Mouse (Mus musculus) lung, embryonic 15.5 days (tissue): Measurements from ENCODE around the gene Tfip11. TPM values are rescaled to one million over a fixed set of nuclear protein-coding genes. Genes with fewer than 3 reads are reported as not detected.

Experiments used
- ATAC-seq: fragments of 200-750 bp; cut with Nextera tagmentation; 2 replicates; pipeline ENCODE4 v1.8.0; 2017; ENCODE audit warnings: moderate number of reproducible peaks, borderline replicate concordance; ENCODE audit not compliant: low FRiP score, low TSS enrichment; ENCODE audit errors: extremely low read depth
- H3K27ac ChIP-seq: fragments of 300-500 bp; sonication (generic); 2 replicates; pipeline ENCODE4 v1.5.1; 2015; ENCODE audit warnings: moderate library complexity, mild to moderate bottlenecking, inconsistent platforms
- H3K27me3 ChIP-seq: fragments of 300-500 bp; sonication (generic); 2 replicates; pipeline ENCODE4 v1.6.1; 2015; ENCODE audit warnings: inconsistent platforms
- H3K36me3 ChIP-seq: fragments of 300-500 bp; sonication (generic); 2 replicates; pipeline ENCODE4 v1.6.1; 2015; ENCODE audit warnings: inconsistent platforms
- H3K4me1 ChIP-seq: fragments of 300-500 bp; sonication (generic); 2 replicates; pipeline ENCODE4 v1.6.1; 2015; ENCODE audit warnings: inconsistent platforms
- H3K4me2 ChIP-seq: fragments of 300-500 bp; sonication (generic); 2 replicates; pipeline ENCODE4 v1.6.1; 2015; ENCODE audit warnings: inconsistent platforms, mild to moderate bottlenecking, moderate library complexity
- H3K4me3 ChIP-seq: fragments of 300-500 bp; sonication (generic); 2 replicates; pipeline ENCODE4 v1.5.1; 2015; ENCODE audit warnings: mild to moderate bottlenecking, inconsistent platforms
- H3K9ac ChIP-seq: fragments of 300-500 bp; sonication (generic); 2 replicates; pipeline ENCODE4 v1.6.1; 2015; ENCODE audit warnings: inconsistent platforms
- H3K9me3 ChIP-seq: fragments of 300-500 bp; sonication (generic); 2 replicates; pipeline ENCODE4 v1.6.1; 2016; ENCODE audit warnings: inconsistent platforms
- WGBS: fragments of 180-500 bp; shearing (Covaris S2); methylation state at CpG from one replicate; pipeline ENCODE4 v1.1.7; 2015; 5-methylcytosine and 5-hydroxymethylcytosine counted together
- polyA plus RNA-seq: library from polyadenylated mRNA; unstranded; fragments of >200 nt; fragmentation: Nextera tagmentation; extraction: Ambion mirVana; gene quantifications from 2 replicates; pipeline ENCODE4 v1.2.1, GENCODE M21; 2015

Gene Tfip11
- polyA plus RNA-seq, 1 experiment from 2014 or later = 30.4 TPM

- Histone ChIP-seq H3K9ac (no peak overlapping the region), H3K36me3 (no peaks in the 10 kb centered on the region), H3K4me2 (no peak overlapping the region), H3K9me3 (no peaks in the 10 kb centered on the region), H3K4me3 (no peak overlapping the region), H3K4me1 (peaks cover 39% of the 10 kb centered on the region), H3K27me3 (no peaks in the 10 kb centered on the region), H3K27ac (no peak overlapping the region)
- no peak for ATAC-seq
- 46% methylated on average over 2 of the region's 2 CpGs for WGBS
Observed at GRCm38 (mm10) chr5:112293800-112294199, 32.4 kb upstream of the Tfip11 start.

GRCm38 (mm10) chr5:112294696-112295095 is 31.5 kb upstream of the Tfip11 start:
- H3K9me3 ChIP-seq = no peaks in the 10 kb centered on the region
- H3K9ac ChIP-seq = no peak overlapping the region
- peaks cover 39% of the 10 kb centered on the region for H3K4me1 ChIP-seq
- no peaks in the 10 kb centered on the region for H3K27me3 ChIP-seq
- no peak overlapping the region for H3K27ac ChIP-seq
- no peak overlapping the region for H3K4me2 ChIP-seq
- no peak overlapping the region for H3K4me3 ChIP-seq
- ATAC-seq = no peak
- no peaks in the 10 kb centered on the region for H3K36me3 ChIP-seq
- WGBS = 80% methylated on average over 4 of the region's 4 CpGs

GRCm38 (mm10) chr5:112295162-112295561 is 31.0 kb upstream of the Tfip11 start:
- no peaks in the 10 kb centered on the region for H3K36me3 ChIP-seq
- ATAC-seq = no peak
- no peak overlapping the region for H3K4me2 ChIP-seq
- no peaks in the 10 kb centered on the region for H3K9me3 ChIP-seq
- H3K27ac ChIP-seq = no peak overlapping the region
- H3K4me3 ChIP-seq = no peak overlapping the region
- H3K27me3 ChIP-seq = no peaks in the 10 kb centered on the region
- H3K9ac ChIP-seq = no peak overlapping the region
- peaks cover 37% of the 10 kb centered on the region for H3K4me1 ChIP-seq
- 52% methylated on average over 8 of the region's 8 CpGs for WGBS

- ATAC-seq = no peak
Observed at GRCm38 (mm10) chr5:112295564-112295963, 30.6 kb upstream of the Tfip11 start.

GRCm38 (mm10) chr5:112296404-112297181 is 29.6 kb upstream of the Tfip11 start:
- Histone ChIP-seq H3K9ac (no peak overlapping the region), H3K36me3 (no peaks in the 10 kb centered on the region), H3K4me3 (no peak overlapping the region), H3K27ac (peak overlapping the region; percentile 72), H3K27me3 (no peaks in the 10 kb centered on the region), H3K9me3 (no peaks in the 10 kb centered on the region), H3K4me1 (peaks cover 33% of the 10 kb centered on the region), H3K4me2 (no peak overlapping the region)
- no peak for ATAC-seq
- WGBS = 46% methylated on average over 6 of the region's 6 CpGs

More at GRCm38 (mm10) chr5:112295564-112295963, 30.6 kb upstream of the Tfip11 start:
- H3K9me3 ChIP-seq = no peaks in the 10 kb centered on the region
- H3K4me3 ChIP-seq = no peak overlapping the region
- H3K4me2 ChIP-seq = no peak overlapping the region
- H3K9ac ChIP-seq = no peak overlapping the region
- WGBS = 65% methylated on average over 8 of the region's 8 CpGs
- no peaks in the 10 kb centered on the region for H3K27me3 ChIP-seq
- no peaks in the 10 kb centered on the region for H3K36me3 ChIP-seq
- no peak overlapping the region for H3K27ac ChIP-seq
- H3K4me1 ChIP-seq = peaks cover 33% of the 10 kb centered on the region

GRCm38 (mm10) chr5:112297257-112297656 is 28.9 kb upstream of the Tfip11 start:
- no peak overlapping the region for H3K4me3 ChIP-seq
- no peak overlapping the region for H3K4me2 ChIP-seq
- H3K9me3 ChIP-seq = no peaks in the 10 kb centered on the region
- peaks cover 39% of the 10 kb centered on the region for H3K4me1 ChIP-seq
- peak overlapping the region; percentile 72 for H3K27ac ChIP-seq
- WGBS = 66% methylated on average over 2 of the region's 2 CpGs
- no peaks in the 10 kb centered on the region for H3K27me3 ChIP-seq
- no peak overlapping the region for H3K9ac ChIP-seq
- no peaks in the 10 kb centered on the region for H3K36me3 ChIP-seq
- ATAC-seq = no peak

GRCm38 (mm10) chr5:112298226-112298988 is 27.8 kb upstream of the Tfip11 start:
- Histone ChIP-seq H3K9me3 (no peaks in the 10 kb centered on the region), H3K27ac (peak overlapping the region; percentile 72), H3K4me1 (peaks cover 43% of the 10 kb centered on the region), H3K4me3 (no peak overlapping the region), H3K27me3 (no peaks in the 10 kb centered on the region), H3K36me3 (no peaks in the 10 kb centered on the region), H3K9ac (no peak overlapping the region), H3K4me2 (no peak overlapping the region)
- ATAC-seq = peak; percentile 59
- 76% methylated on average over 12 of the region's 12 CpGs for WGBS

GRCm38 (mm10) chr5:112299399-112299798 is 26.8 kb upstream of the Tfip11 start:
- Histone ChIP-seq H3K9me3 (no peaks in the 10 kb centered on the region), H3K4me1 (peaks cover 43% of the 10 kb centered on the region), H3K9ac (no peak overlapping the region), H3K36me3 (no peaks in the 10 kb centered on the region), H3K4me2 (no peak overlapping the region), H3K27me3 (no peaks in the 10 kb centered on the region), H3K4me3 (no peak overlapping the region), H3K27ac (peak overlapping the region; percentile 63; the same call in 1 of the 2 replicates)
- no peak for ATAC-seq
- WGBS = 69% methylated on average over 4 of the region's 4 CpGs

- H3K9me3 ChIP-seq = no peaks in the 10 kb centered on the region
- H3K4me1 ChIP-seq = peaks cover 38% of the 10 kb centered on the region
- WGBS = 79% methylated on average over 2 of the region's 2 CpGs
- no peak overlapping the region for H3K9ac ChIP-seq
- no peak overlapping the region for H3K27ac ChIP-seq
- no peak for ATAC-seq
- H3K27me3 ChIP-seq = no peaks in the 10 kb centered on the region
- H3K4me2 ChIP-seq = no peak overlapping the region
- no peaks in the 10 kb centered on the region for H3K36me3 ChIP-seq
- no peak overlapping the region for H3K4me3 ChIP-seq
Observed at GRCm38 (mm10) chr5:112300112-112300511, 26.0 kb upstream of the Tfip11 start.

- no peak overlapping the region for H3K4me2 ChIP-seq
- peaks cover 37% of the 10 kb centered on the region for H3K4me1 ChIP-seq
- WGBS = 77% methylated on average over 6 of the region's 6 CpGs
Observed at GRCm38 (mm10) chr5:112300721-112301308, 25.3 kb upstream of the Tfip11 start.

GRCm38 (mm10) chr5:112301694-112302093 is 24.5 kb upstream of the Tfip11 start:
- no peak for ATAC-seq
- 77% methylated on average over 4 of the region's 4 CpGs for WGBS
- H3K27ac ChIP-seq = peak overlapping the region; percentile 12; the same call in 1 of the 2 replicates

More at GRCm38 (mm10) chr5:112300721-112301308, 25.3 kb upstream of the Tfip11 start:
- Histone ChIP-seq H3K4me3 (no peak overlapping the region), H3K27ac (no peak overlapping the region; the same call in 1 of the 2 replicates), H3K36me3 (no peaks in the 10 kb centered on the region), H3K9ac (no peak overlapping the region), H3K27me3 (no peaks in the 10 kb centered on the region), H3K9me3 (no peaks in the 10 kb centered on the region)
- ATAC-seq = no peak

More at GRCm38 (mm10) chr5:112301694-112302093, 24.5 kb upstream of the Tfip11 start:
- H3K9me3 ChIP-seq = no peaks in the 10 kb centered on the region
- no peaks in the 10 kb centered on the region for H3K27me3 ChIP-seq
- peaks cover 29% of the 10 kb centered on the region for H3K4me1 ChIP-seq
- H3K4me2 ChIP-seq = no peak overlapping the region
- H3K36me3 ChIP-seq = no peaks in the 10 kb centered on the region
- no peak overlapping the region for H3K4me3 ChIP-seq
- no peak overlapping the region for H3K9ac ChIP-seq
